Mouse (Mus musculus) spleen, adult 12 weeks (tissue): ENCODE measurements around the gene Kng2.
"Not testable (repeated sequence)": the region's sequence is repeated elsewhere in the genome, so short reads cannot be mapped to it uniquely, and the experiment has no call there.

Experiments used
- DNase-seq: peaks from one replicate; pipeline ENCODE4 v3.0.0; 2022; ENCODE audit warnings: low spot score

The Kng2 gene

DNA sequence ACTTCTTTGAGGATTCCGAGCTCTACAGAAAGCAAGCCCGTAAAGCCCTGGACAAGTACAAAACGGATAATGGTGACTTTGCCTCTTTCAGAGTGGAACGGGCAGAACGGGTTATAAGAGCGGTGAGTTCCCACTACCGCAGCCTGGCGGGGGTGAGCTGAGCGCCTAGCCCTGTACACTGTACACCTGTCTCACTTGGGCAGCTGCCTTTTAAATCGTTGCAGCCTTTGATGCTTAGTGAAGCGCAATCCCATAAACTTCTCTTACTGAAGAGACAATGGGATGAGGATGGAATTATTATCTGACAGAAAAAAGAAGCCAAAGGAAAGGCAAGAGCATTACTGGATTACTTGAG is 73.2 kb downstream of the Kng2 start:
- no peak for DNase-seq

DNA sequence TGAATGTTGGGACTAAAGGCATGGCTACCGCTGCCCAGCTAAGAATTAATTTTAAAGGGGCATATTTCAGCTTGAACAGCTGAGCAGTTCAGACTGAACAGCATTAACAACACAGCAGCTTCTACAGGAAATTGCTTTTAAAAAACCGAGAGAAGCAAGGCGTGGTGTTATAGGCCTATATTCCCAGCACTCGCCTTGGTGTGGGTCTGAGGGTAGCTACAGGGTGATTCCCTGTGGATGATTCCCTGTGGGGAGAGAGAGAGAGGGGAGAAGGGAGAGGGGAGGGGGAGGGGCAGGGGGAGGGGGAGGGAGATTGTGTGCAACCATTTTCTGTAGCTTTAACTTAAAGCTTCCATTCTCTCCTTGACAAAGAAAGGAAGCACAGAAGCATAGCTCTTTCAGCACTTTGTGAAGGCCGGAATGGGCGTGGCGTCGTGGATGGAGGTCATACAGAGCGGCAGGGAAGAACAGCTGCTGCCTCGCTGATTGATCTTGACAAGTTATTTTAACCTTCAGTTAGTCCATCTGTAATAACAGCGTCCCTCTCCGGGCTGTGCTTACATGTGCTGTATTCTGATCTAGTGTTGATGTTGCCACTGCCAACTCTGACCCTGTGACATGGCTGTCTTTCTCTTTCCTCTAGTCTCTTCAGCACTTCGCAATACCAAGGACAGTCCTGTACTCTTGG is 73.7 kb downstream of the Kng2 start:
- no peak for DNase-seq

DNA sequence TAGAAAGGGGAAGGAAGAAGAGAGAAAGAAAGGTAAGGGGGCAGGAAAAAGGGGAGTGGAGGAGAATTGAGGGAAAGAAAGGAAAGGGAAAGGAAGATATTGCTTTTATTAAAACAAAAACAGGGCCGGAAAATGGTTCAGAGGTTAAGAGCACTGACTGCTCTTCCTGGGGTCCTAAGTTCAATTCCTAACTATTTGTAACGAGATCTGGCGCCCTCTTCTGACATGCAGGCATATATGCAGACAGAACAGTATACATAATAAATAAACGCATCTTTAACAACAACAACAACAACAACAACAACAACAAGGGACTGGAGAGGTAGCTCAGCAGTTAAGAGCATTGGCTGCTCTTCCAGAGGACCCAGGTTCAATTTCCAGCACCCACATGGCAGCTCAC is 76.2 kb downstream of the Kng2 start:
- DNase-seq: no peak

DNA sequence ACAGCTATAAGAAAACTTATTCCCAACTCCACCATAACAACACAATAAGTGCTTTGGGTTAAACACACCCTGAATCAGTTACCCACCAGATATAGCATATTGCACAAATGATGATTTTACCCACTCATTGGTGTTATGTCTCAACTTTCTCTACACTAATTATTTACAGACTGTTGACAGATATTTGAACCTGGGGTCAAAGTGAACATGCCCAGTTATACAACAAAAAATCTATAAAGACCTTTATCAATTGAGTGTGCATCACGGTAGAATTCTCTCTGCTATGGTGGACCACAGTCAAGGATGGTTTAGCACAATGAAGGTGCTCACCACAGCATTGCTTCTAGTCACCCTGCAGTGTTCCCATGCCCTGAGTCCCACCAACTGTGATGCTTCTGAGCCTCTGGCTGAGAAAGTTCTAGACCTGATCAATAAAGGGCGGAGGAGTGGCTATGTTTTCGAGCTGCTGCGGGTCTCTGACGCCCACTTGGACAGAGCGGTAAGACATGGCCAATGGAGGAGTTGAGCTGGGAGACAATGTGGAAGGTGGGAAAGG is 78.4 kb downstream of the Kng2 start, which contains the start of gene Hrg:
Gene Hrg (plus strand): TSS at position 233 of the 556 bp plus-strand sequence.
- no peak for DNase-seq

DNA sequence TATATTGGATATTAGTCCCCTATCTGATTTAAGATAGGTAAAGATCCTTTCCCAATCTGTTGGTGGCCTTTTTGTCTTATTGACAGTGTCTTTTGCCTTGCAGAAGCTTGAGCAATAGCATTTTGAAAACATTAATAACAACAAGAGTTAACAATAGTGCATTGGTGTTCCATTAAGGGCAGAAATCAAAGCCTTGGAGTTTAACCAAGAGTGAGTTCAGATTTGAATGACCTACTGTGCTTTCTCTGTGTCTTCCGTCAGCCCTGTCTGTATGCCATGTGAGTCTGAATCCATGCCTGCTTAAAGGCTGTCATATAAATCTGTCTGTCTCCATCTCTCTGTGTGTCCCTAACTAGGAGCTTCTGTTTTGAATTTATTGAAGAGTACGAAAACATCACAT is 81.9 kb downstream of the Kng2 start:
- no peak for DNase-seq

DNA sequence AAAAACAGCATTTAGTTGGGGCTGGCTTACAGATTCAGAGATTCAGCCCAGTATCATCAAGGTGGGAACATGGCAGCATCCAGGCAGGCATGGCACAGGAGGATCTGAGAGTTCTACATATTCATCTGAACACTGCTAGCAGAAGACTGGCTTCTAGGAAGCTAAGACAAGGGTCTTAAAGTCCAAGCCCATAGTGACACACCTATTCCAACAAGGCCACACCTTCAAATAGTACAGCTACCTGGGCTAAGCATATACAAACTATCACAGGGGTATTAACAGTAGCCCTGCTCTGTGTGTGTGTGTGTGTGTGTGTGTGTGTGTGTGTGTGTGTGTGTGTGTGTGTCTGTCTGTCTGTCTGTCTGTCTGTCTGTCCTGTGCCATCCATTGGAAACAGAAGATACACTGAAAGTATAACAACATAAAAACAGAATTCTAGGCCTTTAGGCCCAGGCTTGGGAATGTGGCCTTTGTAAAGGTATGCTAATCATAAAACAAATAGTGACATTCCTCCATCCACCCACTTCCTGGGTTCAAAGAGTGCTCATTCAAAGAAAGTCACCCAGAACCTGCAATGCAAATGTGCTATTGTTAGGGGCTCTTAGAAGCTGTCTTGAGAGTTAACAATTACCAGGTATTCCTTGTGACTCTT is 87.3 kb downstream of the Kng2 start:
- DNase-seq: not testable (repeated sequence)

DNA sequence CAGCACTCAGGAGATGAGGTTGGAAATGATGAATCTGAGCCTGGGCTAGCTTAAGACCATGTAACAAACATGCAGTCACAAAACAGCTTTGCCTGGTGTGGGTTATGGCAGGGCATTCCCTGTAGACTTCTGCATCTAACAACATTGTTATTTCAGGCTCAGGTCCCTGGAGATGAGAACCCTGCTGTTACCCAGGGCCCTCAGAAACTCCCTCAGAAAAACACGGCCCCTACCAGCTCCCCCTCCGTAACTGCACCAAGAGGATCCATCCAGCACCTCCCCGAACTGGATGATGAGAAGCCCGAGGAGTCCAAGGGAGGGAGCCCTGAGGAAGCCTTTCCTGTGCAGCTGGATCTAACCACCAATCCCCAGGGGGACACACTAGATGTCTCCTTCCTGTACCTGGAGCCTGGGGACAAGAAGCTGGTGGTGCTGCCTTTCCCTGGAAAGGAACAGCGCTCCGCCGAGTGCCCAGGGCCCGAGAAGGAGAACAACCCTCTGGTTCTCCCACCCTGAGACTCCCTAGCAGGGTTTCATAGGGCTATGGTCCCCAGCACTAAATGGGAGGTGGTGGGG is 90.1 kb downstream of the Kng2 start:
- no peak for DNase-seq

DNA sequence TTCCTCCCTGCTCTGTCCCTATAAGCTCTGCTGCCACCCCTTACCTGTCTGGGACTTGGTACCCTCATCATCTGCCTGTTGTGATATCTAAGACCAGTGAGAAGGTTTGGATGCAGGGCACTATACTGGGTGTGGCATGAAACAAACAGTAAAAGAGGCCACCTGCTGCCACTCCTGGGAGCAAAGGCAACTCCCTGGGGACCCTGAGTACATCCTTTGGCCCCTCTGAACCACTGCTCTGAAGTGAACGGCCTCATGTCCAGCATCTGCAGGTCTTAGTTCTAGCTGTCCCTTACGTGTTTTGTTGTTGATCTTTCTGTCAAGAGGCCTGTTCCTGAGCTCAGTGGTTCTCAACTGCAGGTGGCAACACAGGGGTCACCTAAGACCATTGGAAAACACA is 90.7 kb downstream of the Kng2 start:
- DNase-seq: no peak

DNA sequence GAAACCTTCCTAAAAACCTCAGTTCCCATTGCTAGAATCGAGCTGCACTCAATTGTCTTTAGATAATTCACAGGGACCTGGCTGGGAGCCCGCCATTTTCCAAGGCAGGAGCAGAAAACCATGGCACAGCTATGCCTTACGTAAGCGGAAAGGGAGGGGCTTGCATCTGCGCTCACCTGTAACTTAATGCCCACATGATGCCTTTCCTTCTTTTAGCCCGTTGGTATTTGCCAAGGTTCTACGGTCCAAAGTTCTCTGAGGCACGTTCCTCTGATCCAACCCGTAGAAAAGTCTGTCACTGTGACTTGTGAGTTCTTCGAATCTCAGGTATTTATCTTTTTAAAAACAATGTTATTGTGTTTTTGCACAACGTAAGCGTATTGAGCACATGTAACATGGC is 91.7 kb downstream of the Kng2 start:
- DNase-seq: no peak
